Mouse (Mus musculus): Measurements from ENCODE around the gene Olfr350. TPM values are rescaled to one million over a fixed set of nuclear protein-coding genes. Genes with fewer than 3 reads are reported as not detected.

Olfr350 gene
- polyA plus RNA-seq (2015; fragmentation: Nextera tagmentation; extraction: Ambion mirVana), result not detected in 2 replicates

DNA sequence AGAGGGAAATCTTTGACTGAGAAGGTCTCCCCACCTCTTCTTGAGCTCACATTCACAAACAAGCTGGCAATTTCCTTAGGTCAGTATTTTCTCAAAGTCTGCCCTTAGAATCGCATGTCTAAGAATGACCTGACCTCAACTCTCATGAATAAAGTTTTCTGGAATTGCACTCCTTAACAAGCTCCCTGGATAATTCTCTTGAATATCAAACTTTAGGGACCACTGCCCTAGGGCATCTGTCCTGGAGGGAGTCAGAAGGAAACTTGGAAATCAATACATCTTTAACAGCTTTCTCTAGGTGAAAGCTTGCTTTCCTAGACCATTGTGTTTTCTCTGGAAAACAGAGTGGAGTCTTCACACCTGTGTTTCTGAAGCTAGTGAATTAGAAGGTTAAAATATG lies at the start of gene Olfr350:
Gene Olfr350 (plus strand): TSS at position 301 of the 400 bp plus-strand sequence.
- ATAC-seq (ENCODE audit: low FRiP score, low TSS enrichment), result no peak
- Histone ChIP-seq H3K27ac (replicated peaks) (no peak within 1 kb of the TSS), H3K4me2 (replicated peaks; ENCODE audit: low read depth) (no peak within 1 kb of the TSS), H3K27me3 (ENCODE audit: control insufficient read depth, insufficient read depth, low read length) (no peaks in the 10 kb centered on the region), H3K4me1 (replicated peaks; ENCODE audit: control insufficient read depth, insufficient read depth) (no peaks in the 10 kb centered on the region), H3K9ac (ENCODE audit: low read length) (no peak within 1 kb of the TSS), H3K9me3 (ENCODE audit: control insufficient read depth, low read length) (no peaks in the 10 kb centered on the region), H3K36me3 (ENCODE audit: control insufficient read depth, insufficient read depth, low read length) (no peaks in the 10 kb centered on the region), H3K4me3 (ENCODE audit: low read depth, low read length) (no peak within 1 kb of the TSS)
- DNase-seq (ENCODE audit: low spot score), result no peak
- 88% methylated on average over 1 of the region's 1 CpGs for WGBS
- no peak for TF ChIP-seq CTCF (IDR thresholded peaks at IDR 0.05; ENCODE audit: low read depth)
- no peak for TF ChIP-seq EP300 (optimal IDR thresholded peaks at IDR 0.05)

DNA sequence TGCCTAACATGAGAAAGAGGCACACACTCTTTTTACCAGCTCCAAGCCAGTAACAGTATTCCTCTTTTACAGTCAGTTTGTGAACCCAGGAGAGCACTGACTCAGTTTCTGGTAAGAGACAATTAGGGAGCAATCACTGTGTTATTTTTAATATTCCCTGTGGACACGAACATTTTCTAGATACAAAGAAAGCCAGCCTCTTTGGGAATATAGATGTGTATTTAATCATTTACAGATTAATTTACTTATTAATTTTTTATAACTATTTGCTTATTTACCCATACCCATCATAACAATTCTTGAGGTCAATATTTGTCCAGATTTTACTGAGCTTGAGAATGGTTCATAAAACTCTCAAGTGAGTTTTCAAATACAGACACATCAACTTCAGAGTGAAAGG lies 29.2 kb upstream of the Olfr350 start, which contains the start of gene Olfr3:
Gene Olfr3 (minus strand): TSS at position 101 of the 400 bp plus-strand sequence.
- H3K27me3 ChIP-seq (ENCODE audit: control insufficient read depth, insufficient read depth, low read length), result no peaks in the 10 kb centered on the region
- no peaks in the 10 kb centered on the region for H3K4me1 ChIP-seq (replicated peaks; ENCODE audit: control insufficient read depth, insufficient read depth)
- 66% methylated on average over 1 of the region's 1 CpGs for WGBS
- DNase-seq (ENCODE audit: low spot score), result no peak
- no peaks in the 10 kb centered on the region for H3K9me3 ChIP-seq (ENCODE audit: control insufficient read depth, low read length)
- no peak within 1 kb of the TSS for H3K27ac ChIP-seq (replicated peaks)
- H3K36me3 ChIP-seq (ENCODE audit: control insufficient read depth, insufficient read depth, low read length), result no peaks in the 10 kb centered on the region
- TF ChIP-seq CTCF (IDR thresholded peaks at IDR 0.05; ENCODE audit: low read depth) (no peak), EP300 (optimal IDR thresholded peaks at IDR 0.05) (no peak)
- H3K4me3 ChIP-seq (ENCODE audit: low read depth, low read length), result no peak within 1 kb of the TSS
- ATAC-seq (ENCODE audit: low FRiP score, low TSS enrichment), result no peak
- no peak within 1 kb of the TSS for H3K9ac ChIP-seq (ENCODE audit: low read length)
- H3K4me2 ChIP-seq (replicated peaks; ENCODE audit: low read depth), result no peak within 1 kb of the TSS

DNA sequence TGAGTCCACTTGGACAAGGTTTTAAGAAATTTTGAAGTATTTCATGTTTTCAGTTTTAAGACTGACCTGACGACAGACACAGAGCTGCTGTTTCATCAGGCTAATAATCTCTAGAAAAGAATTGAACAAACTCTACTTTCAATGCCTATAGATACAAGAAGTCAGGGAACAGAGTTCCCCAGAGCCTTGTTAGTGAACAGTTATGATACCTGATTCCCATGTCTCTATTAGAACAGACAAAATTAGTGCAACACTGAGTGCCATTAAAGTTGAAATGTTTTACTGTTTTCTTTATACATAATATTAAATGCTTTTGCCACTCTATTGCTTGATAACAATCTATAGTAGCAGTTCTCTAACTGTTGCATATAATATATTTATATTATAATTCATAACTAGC lies 16.4 kb downstream of the Olfr350 start, which contains the start of gene Olfr351:
Gene Olfr351 (minus strand): TSS at position 101 of the 400 bp plus-strand sequence.
- Histone ChIP-seq H3K4me3 (ENCODE audit: low read depth, low read length) (no peak within 1 kb of the TSS), H3K27ac (replicated peaks) (no peak within 1 kb of the TSS), H3K4me1 (replicated peaks; ENCODE audit: control insufficient read depth, insufficient read depth) (no peaks in the 10 kb centered on the region), H3K9ac (ENCODE audit: low read length) (no peak within 1 kb of the TSS), H3K27me3 (ENCODE audit: control insufficient read depth, insufficient read depth, low read length) (no peaks in the 10 kb centered on the region), H3K36me3 (ENCODE audit: control insufficient read depth, insufficient read depth, low read length) (no peaks in the 10 kb centered on the region), H3K9me3 (ENCODE audit: control insufficient read depth, low read length) (no peaks in the 10 kb centered on the region), H3K4me2 (replicated peaks; ENCODE audit: low read depth) (no peak within 1 kb of the TSS)
- 77% methylated on average over 1 of the region's 1 CpGs for WGBS
- DNase-seq (ENCODE audit: low spot score) (no peak), ATAC-seq (ENCODE audit: low FRiP score, low TSS enrichment) (no peak)
- TF ChIP-seq CTCF (IDR thresholded peaks at IDR 0.05; ENCODE audit: low read depth) (no peak), EP300 (optimal IDR thresholded peaks at IDR 0.05) (no peak)

DNA sequence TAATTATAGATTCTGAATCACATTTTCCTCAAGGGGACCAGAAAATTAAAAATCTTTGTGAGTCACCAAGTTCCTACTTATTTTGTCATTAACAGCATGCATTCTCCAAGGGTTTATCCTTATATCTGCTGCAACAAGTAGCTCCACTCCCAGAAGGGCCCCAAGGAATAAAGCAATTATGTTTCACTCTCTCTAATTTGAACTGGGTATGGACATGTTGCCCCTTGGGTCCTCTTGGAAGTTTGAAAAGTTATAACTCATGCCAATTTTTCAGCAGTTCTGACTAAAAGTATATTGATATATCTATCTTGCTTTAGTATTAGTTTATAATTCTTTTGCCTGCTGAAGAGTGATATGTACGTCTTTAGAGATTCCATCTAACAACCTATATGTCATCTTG lies 22.1 kb downstream of the Olfr350 start, which contains the start of gene Olfr352:
Gene Olfr352 (plus strand): TSS at position 301 of the 400 bp plus-strand sequence.
- WGBS, result 69% methylated on average over 1 of the region's 1 CpGs
- TF ChIP-seq CTCF (IDR thresholded peaks at IDR 0.05; ENCODE audit: low read depth) (no peak), EP300 (optimal IDR thresholded peaks at IDR 0.05) (no peak)
- H3K4me1 ChIP-seq (replicated peaks; ENCODE audit: control insufficient read depth, insufficient read depth), result no peaks in the 10 kb centered on the region
- no peak for DNase-seq (ENCODE audit: low spot score)
- no peaks in the 10 kb centered on the region for H3K36me3 ChIP-seq (ENCODE audit: control insufficient read depth, insufficient read depth, low read length)
- no peak within 1 kb of the TSS for H3K4me3 ChIP-seq (ENCODE audit: low read depth, low read length)
- H3K4me2 ChIP-seq (replicated peaks; ENCODE audit: low read depth), result no peak within 1 kb of the TSS
- H3K27me3 ChIP-seq (ENCODE audit: control insufficient read depth, insufficient read depth, low read length), result no peaks in the 10 kb centered on the region
- H3K9ac ChIP-seq (ENCODE audit: low read length), result no peak within 1 kb of the TSS
- no peaks in the 10 kb centered on the region for H3K9me3 ChIP-seq (ENCODE audit: control insufficient read depth, low read length)
- H3K27ac ChIP-seq (replicated peaks), result no peak within 1 kb of the TSS
- ATAC-seq (ENCODE audit: low FRiP score, low TSS enrichment), result no peak

DNA sequence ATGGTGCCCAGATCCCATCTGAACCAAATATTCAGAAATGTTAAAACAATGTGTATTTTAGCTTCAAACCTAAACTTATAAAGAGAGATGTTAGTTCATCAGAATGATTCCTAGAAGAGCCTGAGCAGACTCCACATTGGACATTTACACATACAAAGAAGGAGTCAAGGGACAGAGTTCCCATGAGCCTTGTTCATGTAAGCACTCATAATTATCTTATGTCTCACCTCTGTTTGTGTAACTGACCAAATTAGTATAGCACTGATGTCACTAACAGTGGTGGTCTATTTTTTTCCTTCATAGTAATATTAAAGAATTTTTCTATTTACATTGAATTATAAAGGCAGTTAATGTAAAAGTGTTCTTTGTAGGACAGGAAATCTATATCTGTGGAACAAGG lies 46.7 kb downstream of the Olfr350 start, which contains the start of gene Olfr353:
Gene Olfr353 (minus strand): TSS at position 101 of the 400 bp plus-strand sequence.
- TF ChIP-seq CTCF (IDR thresholded peaks at IDR 0.05; ENCODE audit: low read depth), result no peak
- TF ChIP-seq EP300 (optimal IDR thresholded peaks at IDR 0.05), result no peak
- no peak within 1 kb of the TSS for H3K27ac ChIP-seq (replicated peaks)
- no peaks in the 10 kb centered on the region for H3K9me3 ChIP-seq (ENCODE audit: control insufficient read depth, low read length)
- no peak within 1 kb of the TSS for H3K9ac ChIP-seq (ENCODE audit: low read length)
- H3K27me3 ChIP-seq (ENCODE audit: control insufficient read depth, insufficient read depth, low read length), result no peaks in the 10 kb centered on the region
- no peak for ATAC-seq (ENCODE audit: low FRiP score, low TSS enrichment)
- H3K4me2 ChIP-seq (replicated peaks; ENCODE audit: low read depth), result no peak within 1 kb of the TSS
- no peaks in the 10 kb centered on the region for H3K36me3 ChIP-seq (ENCODE audit: control insufficient read depth, insufficient read depth, low read length)
- no peak within 1 kb of the TSS for H3K4me3 ChIP-seq (ENCODE audit: low read depth, low read length)
- no peak for DNase-seq (ENCODE audit: low spot score)
- no peaks in the 10 kb centered on the region for H3K4me1 ChIP-seq (replicated peaks; ENCODE audit: control insufficient read depth, insufficient read depth)

DNA sequence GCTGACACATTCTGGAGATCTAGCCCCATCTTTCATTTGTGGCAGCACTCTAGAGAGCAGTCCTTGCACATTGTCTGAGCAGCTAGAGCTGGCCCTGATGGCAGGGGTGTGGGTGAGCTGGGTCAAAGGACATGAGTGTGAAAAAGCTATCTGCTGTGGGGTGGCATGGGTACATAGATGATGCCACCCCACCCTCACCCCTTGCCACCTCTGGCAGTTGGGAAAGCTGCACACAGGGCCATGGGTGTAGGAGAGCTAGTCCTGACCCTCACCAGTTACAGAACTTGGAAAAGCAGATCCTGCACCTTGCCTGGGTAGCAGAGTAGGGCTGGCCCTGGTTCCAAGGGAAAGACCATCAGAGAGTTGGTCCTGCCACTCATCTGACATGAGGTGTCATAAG lies 51.0 kb downstream of the Olfr350 start:
- no peak overlapping the region for H3K9ac ChIP-seq (ENCODE audit: low read length)
- no peak for TF ChIP-seq EP300 (optimal IDR thresholded peaks at IDR 0.05)
- no peak for TF ChIP-seq CTCF (IDR thresholded peaks at IDR 0.05; ENCODE audit: low read depth)
- no peak overlapping the region for H3K4me2 ChIP-seq (replicated peaks; ENCODE audit: low read depth)
- DNase-seq (ENCODE audit: low spot score), result no peak
- H3K9me3 ChIP-seq (ENCODE audit: control insufficient read depth, low read length), result no peaks in the 10 kb centered on the region
- H3K27me3 ChIP-seq (ENCODE audit: control insufficient read depth, insufficient read depth, low read length), result no peaks in the 10 kb centered on the region
- H3K36me3 ChIP-seq (ENCODE audit: control insufficient read depth, insufficient read depth, low read length), result no peaks in the 10 kb centered on the region
- H3K4me3 ChIP-seq (ENCODE audit: low read depth, low read length), result no peak overlapping the region
- no peak for ATAC-seq (ENCODE audit: low FRiP score, low TSS enrichment)
- H3K27ac ChIP-seq (replicated peaks), result no peak overlapping the region
- no peaks in the 10 kb centered on the region for H3K4me1 ChIP-seq (replicated peaks; ENCODE audit: control insufficient read depth, insufficient read depth)

Other genes with a start within 250 kb of the Olfr350 start
- not detected in 2 replicates for gene Olfr345, start 206.3 kb upstream of the Olfr350 start, polyA plus RNA-seq (2015; fragmentation: Nextera tagmentation; extraction: Ambion mirVana)
- gene Olfr346, start 160.5 kb upstream of the Olfr350 start, polyA plus RNA-seq (2015; fragmentation: Nextera tagmentation; extraction: Ambion mirVana), result not detected in 2 replicates
- not detected in 2 replicates for gene Olfr347, start 114.4 kb upstream of the Olfr350 start, polyA plus RNA-seq (2015; fragmentation: Nextera tagmentation; extraction: Ambion mirVana)
- not detected in 2 replicates for gene Olfr348, start 62.0 kb upstream of the Olfr350 start, polyA plus RNA-seq (2015; fragmentation: Nextera tagmentation; extraction: Ambion mirVana)
- not detected in 2 replicates for gene Olfr50, start 55.8 kb upstream of the Olfr350 start, polyA plus RNA-seq (2015; fragmentation: Nextera tagmentation; extraction: Ambion mirVana)
- not detected in 2 replicates for gene Olfr3, start 29.3 kb upstream of the Olfr350 start, polyA plus RNA-seq (2015; fragmentation: Nextera tagmentation; extraction: Ambion mirVana)
- not detected in 2 replicates for gene Olfr351, start 16.4 kb downstream of the Olfr350 start, polyA plus RNA-seq (2015; fragmentation: Nextera tagmentation; extraction: Ambion mirVana)
- not detected in 2 replicates for gene Olfr352, start 22.1 kb downstream of the Olfr350 start, polyA plus RNA-seq (2015; fragmentation: Nextera tagmentation; extraction: Ambion mirVana)
- not detected in 2 replicates for gene Olfr353, start 46.6 kb downstream of the Olfr350 start, polyA plus RNA-seq (2015; fragmentation: Nextera tagmentation; extraction: Ambion mirVana)
- gene Olfr354, start 59.4 kb downstream of the Olfr350 start, polyA plus RNA-seq (2015; fragmentation: Nextera tagmentation; extraction: Ambion mirVana), result 0.05 TPM in 1 of 2 replicates, not detected in the other
- gene Olfr355, start 82.6 kb downstream of the Olfr350 start, polyA plus RNA-seq (2015; fragmentation: Nextera tagmentation; extraction: Ambion mirVana), result not detected in 2 replicates
- not detected in 2 replicates for gene Olfr356, start 90.8 kb downstream of the Olfr350 start, polyA plus RNA-seq (2015; fragmentation: Nextera tagmentation; extraction: Ambion mirVana)
- gene Olfr357, start 147.5 kb downstream of the Olfr350 start, polyA plus RNA-seq (2015; fragmentation: Nextera tagmentation; extraction: Ambion mirVana), result 0.01 TPM in 1 of 2 replicates, not detected in the other
- not detected in 2 replicates for gene Olfr358, start 163.0 kb downstream of the Olfr350 start, polyA plus RNA-seq (2015; fragmentation: Nextera tagmentation; extraction: Ambion mirVana)
- gene Olfr360, start 219.4 kb downstream of the Olfr350 start, polyA plus RNA-seq (2015; fragmentation: Nextera tagmentation; extraction: Ambion mirVana), result not detected in 2 replicates
- not detected in 2 replicates for gene Olfr361, start 243.0 kb downstream of the Olfr350 start, polyA plus RNA-seq (2015; fragmentation: Nextera tagmentation; extraction: Ambion mirVana)